ENCODE assay signal across 26 mouse cellular contexts in genomic region chr15:23278421-23278820, GRCm38 (mm10).
A peak's percentile ranks its signal among the peaks of the same experiment; 100 is the strongest.
DNase-seq lines count a peak whose midpoint lies in the region; ATAC-seq and TF ChIP-seq lines count a peak whose summit lies in the region.
"Had no signal": no experiment of that assay in that cellular context is flagged by ENCODE, and none has a peak within 500 bp of the region (broad histone marks: within the 10 kb centered on the region; RNA-seq: fewer than 3 reads in every experiment).

No protein-coding gene starts in this region.

- no peaks in the 10 kb centered on the region for H3K4me1 ChIP-seq in kidney, embryonic 16.5 days (ENCODE audit: insufficient read depth, low read length)
- H3K4me1 ChIP-seq in midbrain, embryonic 16.5 days (ENCODE audit: control insufficient read depth, insufficient read depth, low read length) = no peaks in the 10 kb centered on the region
- no peaks in the 10 kb centered on the region for H3K4me1 ChIP-seq in midbrain, postnatal 0 days (ENCODE audit: insufficient read depth, low read length)
- H3K4me1 ChIP-seq: embryonic facial prominence, embryonic 12.5 days; embryonic facial prominence, embryonic 15.5 days; heart, embryonic 12.5 days; heart, embryonic 15.5 days; hindbrain, embryonic 10.5 days; hindbrain, embryonic 13.5 days had no signal

- ATAC-seq in kidney, embryonic 16.5 days (ENCODE audit: low FRiP score, low TSS enrichment) = peak; percentile 70; the same call in 1 of the 2 replicates
- 0 out of 2 replicates have a peak, but pooled peaks have one; percentile 42 for ATAC-seq in midbrain, embryonic 16.5 days
- no peak for ATAC-seq in midbrain, postnatal 0 days (ENCODE audit: low FRiP score)
- ATAC-seq: CD4-positive, CD25-positive, alpha-beta regulatory T cell, adult 4 months; forebrain, embryonic 14.5 days; forebrain, postnatal 0 days; hindbrain, embryonic 16.5 days had no signal

- no peak overlapping the region for H3K4me3 ChIP-seq in kidney, embryonic 16.5 days (ENCODE audit: low read length)
- H3K4me3 ChIP-seq in midbrain, embryonic 16.5 days (ENCODE audit: low read depth, low read length) = no peak overlapping the region
- H3K4me3 ChIP-seq in midbrain, postnatal 0 days (ENCODE audit: low read depth, low read length) = no peak overlapping the region
- H3K4me3 ChIP-seq in gastrocnemius, adult 2 months = no peak overlapping the region
- H3K4me3 ChIP-seq: embryonic facial prominence, embryonic 12.5 days; embryonic facial prominence, embryonic 15.5 days; heart, embryonic 12.5 days; heart, embryonic 15.5 days; hindbrain, embryonic 10.5 days; hindbrain, embryonic 13.5 days had no signal

- TF ChIP-seq POLR2A in brain, embryonic 14.5 days (IDR thresholded peaks at IDR 0.05; ENCODE audit: borderline replicate concordance, extremely low read depth, insufficient read depth, insufficient read length, poor library complexity, severe bottlenecking) = no peak

- H3K9me3 ChIP-seq in kidney, embryonic 16.5 days (ENCODE audit: low read length) = no peaks in the 10 kb centered on the region
- no peaks in the 10 kb centered on the region for H3K9me3 ChIP-seq in midbrain, embryonic 16.5 days (replicated peaks; ENCODE audit: control insufficient read depth, low read length, poor library complexity, severe bottlenecking)
- H3K9me3 ChIP-seq in midbrain, postnatal 0 days (ENCODE audit: low read length) = no peaks in the 10 kb centered on the region
- H3K9me3 ChIP-seq: embryonic facial prominence, embryonic 12.5 days; embryonic facial prominence, embryonic 15.5 days; heart, embryonic 12.5 days; heart, embryonic 15.5 days; hindbrain, embryonic 10.5 days; hindbrain, embryonic 13.5 days had no signal

- no peak overlapping the region for H3K27ac ChIP-seq in kidney, embryonic 16.5 days (ENCODE audit: low read length)
- H3K27ac ChIP-seq in midbrain, embryonic 16.5 days (ENCODE audit: low read length) = no peak overlapping the region
- no peak overlapping the region for H3K27ac ChIP-seq in midbrain, postnatal 0 days (ENCODE audit: low read depth, low read length)
- H3K27ac ChIP-seq in gastrocnemius, adult 2 months = no peak overlapping the region
- H3K27ac ChIP-seq: embryonic facial prominence, embryonic 12.5 days; embryonic facial prominence, embryonic 15.5 days; heart, embryonic 15.5 days; hindbrain, embryonic 10.5 days; hindbrain, embryonic 13.5 days had no signal

- H3K36me3 ChIP-seq in kidney, embryonic 16.5 days (ENCODE audit: insufficient read depth, low read length) = no peaks in the 10 kb centered on the region
- no peaks in the 10 kb centered on the region for H3K36me3 ChIP-seq in midbrain, embryonic 16.5 days (ENCODE audit: control insufficient read depth, insufficient read depth, low read length)
- no peaks in the 10 kb centered on the region for H3K36me3 ChIP-seq in midbrain, postnatal 0 days (ENCODE audit: insufficient read depth, low read length)
- H3K36me3 ChIP-seq: embryonic facial prominence, embryonic 12.5 days; embryonic facial prominence, embryonic 15.5 days; heart, embryonic 12.5 days; heart, embryonic 15.5 days; hindbrain, embryonic 10.5 days; hindbrain, embryonic 13.5 days had no signal

- intact Hi-C loops in gastrocnemius, adult 2 months (cut with DNase I) = no loop called here

- H3K27me3 ChIP-seq in kidney, embryonic 16.5 days (ENCODE audit: insufficient read depth, low read length) = no peaks in the 10 kb centered on the region
- H3K27me3 ChIP-seq in midbrain, embryonic 16.5 days (ENCODE audit: control insufficient read depth, insufficient read depth, low read depth, low read length) = no peaks in the 10 kb centered on the region
- no peaks in the 10 kb centered on the region for H3K27me3 ChIP-seq in midbrain, postnatal 0 days (ENCODE audit: insufficient read depth, low read length)
- H3K27me3 ChIP-seq: embryonic facial prominence, embryonic 12.5 days; embryonic facial prominence, embryonic 15.5 days; heart, embryonic 12.5 days; heart, embryonic 15.5 days; hindbrain, embryonic 13.5 days had no signal

- H3K9ac ChIP-seq in kidney, embryonic 16.5 days (replicated peaks; ENCODE audit: low read length) = no peak overlapping the region
- no peak overlapping the region for H3K9ac ChIP-seq in midbrain, embryonic 16.5 days (ENCODE audit: low read depth, low read length)
- no peak overlapping the region for H3K9ac ChIP-seq in midbrain, postnatal 0 days (replicated peaks; ENCODE audit: low read length, poor library complexity, severe bottlenecking)
- H3K9ac ChIP-seq: embryonic facial prominence, embryonic 12.5 days; embryonic facial prominence, embryonic 15.5 days; forebrain, postnatal 0 days; heart, embryonic 12.5 days; heart, embryonic 15.5 days; hindbrain, embryonic 13.5 days had no signal

- H3K4me2 ChIP-seq in kidney, embryonic 16.5 days (replicated peaks; ENCODE audit: low read depth, low read length) = no peak overlapping the region
- H3K4me2 ChIP-seq in midbrain, embryonic 16.5 days (ENCODE audit: low read length) = no peak overlapping the region
- H3K4me2 ChIP-seq in midbrain, postnatal 0 days (ENCODE audit: low read depth, low read length, poor library complexity, severe bottlenecking) = no peak overlapping the region
- H3K4me2 ChIP-seq: embryonic facial prominence, embryonic 12.5 days; embryonic facial prominence, embryonic 15.5 days; heart, embryonic 12.5 days; heart, embryonic 15.5 days; hindbrain, embryonic 13.5 days had no signal

- WGBS in kidney, embryonic 16.5 days = 45% methylated on average over 4 of the region's 4 CpGs
- 60% methylated on average over 4 of the region's 4 CpGs for WGBS in midbrain, embryonic 16.5 days
- WGBS in midbrain, postnatal 0 days = 53% methylated on average over 4 of the region's 4 CpGs

- TF ChIP-seq CTCF in midbrain, postnatal 0 days (IDR thresholded peaks at IDR 0.05) = no peak
- TF ChIP-seq CTCF in brain, embryonic 14.5 days (IDR thresholded peaks at IDR 0.05; ENCODE audit: borderline replicate concordance, extremely low read depth, insufficient read depth, insufficient read length) = no peak
- TF ChIP-seq CTCF in gastrocnemius, adult 2 months (IDR thresholded peaks at IDR 0.05) = no peak

- DNase-seq in kidney, adult 8-10 months = no peak
- DNase-seq in midbrain, postnatal 0 days (ENCODE audit: low spot score) = no peak
- peak; percentile 15 for DNase-seq in brain, embryonic 14.5 days (ENCODE audit: low read depth)
- DNase-seq in gastrocnemius, adult 2 months = no peak
- DNase-seq: adrenal gland, adult 2 months; adrenal gland, postnatal 25 days; cerebellum, adult 11 months; cerebellum, adult 2 months; cerebellum, adult 9-11 months; cerebellum, postnatal 25 days; forebrain, postnatal 0 days; gastrocnemius, postnatal 25 days; heart, adult 18-20 months; heart, postnatal 10 days; heart, postnatal 36 days had no signal
